Mouse (Mus musculus) thymus, postnatal 36 days (tissue): ENCODE results near the gene Adal.
A peak's percentile ranks its signal among the peaks of the same experiment; 100 is the strongest.
"Not testable (repeated sequence)": the region's sequence is repeated elsewhere in the genome, so short reads cannot be mapped to it uniquely, and the experiment has no call there.

ENCODE experiments used
- DNase-seq, 2 experiments: peaks; one replicate each; pipeline ENCODE4 v3.0.0; 2022; ENCODE audit warnings: mixed read lengths in 2 of 2

The Adal gene

GRCm38 (mm10) chr2:121140018-121140882, at the start of gene Adal, which contains the start of gene Lcmt2:
Gene Adal, plus strand, starts transcription at chr2:121140428.
Gene Lcmt2, minus strand, starts transcription at chr2:121140653.
- peak; percentile 89 for DNase-seq

GRCm38 (mm10) chr2:121102051-121102450, 38.2 kb upstream of the Adal start:
- peak; percentile 44 to 48 for DNase-seq

- DNase-seq, result no peak
Measured at GRCm38 (mm10) chr2:121105940-121106339, 34.3 kb upstream of the Adal start.

- no peak for DNase-seq
Measured at GRCm38 (mm10) chr2:121109695-121110094, 30.5 kb upstream of the Adal start, which contains the start of gene Tgm7. Gene Tgm7, minus strand, starts transcription at chr2:121109795.

GRCm38 (mm10) chr2:121115418-121115817, 24.8 kb upstream of the Adal start:
- no peak for DNase-seq

GRCm38 (mm10) chr2:121119260-121119659, 21.0 kb upstream of the Adal start:
- DNase-seq, result no peak

- not testable (repeated sequence) for DNase-seq
Measured at GRCm38 (mm10) chr2:121126302-121126701, 13.9 kb upstream of the Adal start.

- DNase-seq, result no peak
Measured at GRCm38 (mm10) chr2:121127536-121127935, 12.7 kb upstream of the Adal start.

- no peak for DNase-seq
Measured at GRCm38 (mm10) chr2:121128865-121129620, 11.2 kb upstream of the Adal start.

GRCm38 (mm10) chr2:121132822-121133221, 7.4 kb upstream of the Adal start:
- DNase-seq, result no peak

GRCm38 (mm10) chr2:121137371-121137770, 2.9 kb upstream of the Adal start:
- DNase-seq, result peak; percentile 5 to 7

- DNase-seq, result peak in 1 of 2 experiments; percentile 2
Measured at GRCm38 (mm10) chr2:121139266-121140017, 786 bp upstream of the Adal start.

GRCm38 (mm10) chr2:121141216-121142035, 1.2 kb downstream of the Adal start:
- DNase-seq, result no peak

- no peak for DNase-seq
Measured at GRCm38 (mm10) chr2:121142415-121142814, 2.2 kb downstream of the Adal start.

- no peak for DNase-seq
Measured at GRCm38 (mm10) chr2:121149679-121150078, 9.5 kb downstream of the Adal start.

- no peak for DNase-seq
Measured at GRCm38 (mm10) chr2:121153100-121153499, 12.9 kb downstream of the Adal start.

GRCm38 (mm10) chr2:121169173-121169572, 28.9 kb downstream of the Adal start:
- no peak for DNase-seq

- peak; percentile 24 to 28 for DNase-seq
Measured at GRCm38 (mm10) chr2:121169902-121170301, 29.7 kb downstream of the Adal start.

- no peak for DNase-seq
Measured at GRCm38 (mm10) chr2:121170481-121170971, 30.3 kb downstream of the Adal start, which contains the start of gene Tubgcp4. Gene Tubgcp4, plus strand, starts transcription at chr2:121170654.

- peak; percentile 89 to 93 for DNase-seq
Measured at GRCm38 (mm10) chr2:121170980-121171742, 30.9 kb downstream of the Adal start, which contains the start of gene Zscan29. Gene Zscan29, minus strand, starts transcription at chr2:121171125.
